Mouse (Mus musculus) gastrocnemius, adult 2 months (tissue): ENCODE data around the gene Mafg. TPM values are rescaled to one million over a fixed set of nuclear protein-coding genes. Genes with fewer than 3 reads are reported as not detected.

ENCODE experiments used
- DNase-seq: peaks from one replicate; pipeline ENCODE4 v3.0.0; 2022
- H3K27ac ChIP-seq: fragments of 200-600 bp; 2 replicates; pipeline ENCODE4 v1.8.1; 2022; ENCODE audit warnings: mild to moderate bottlenecking
- H3K4me3 ChIP-seq: fragments of 200-600 bp; 2 replicates; pipeline ENCODE4 v1.8.1; 2022; ENCODE audit warnings: mild to moderate bottlenecking, moderate library complexity
- CTCF ChIP-seq: fragments of 200-600 bp; IDR thresholded peaks from 2 replicates; pipeline ENCODE4 v1.8.1; 2022; ENCODE audit warnings: antibody characterized with exemption, mild to moderate bottlenecking, moderate library complexity
- intact Hi-C: fragments of 180-260 bp; cut with DNase I; formaldehyde crosslinking; loops from one replicate; pipeline ENCODE4 v1.15.1; 2025
- total RNA-seq, 2 experiments: library from RNA; stranded (reverse); gene quantifications; 2 replicates each; pipeline ENCODE4 v1.2.3; 2021

Mafg gene
- total RNA-seq, 2 experiments from 2014 or later, result 53.1 to 68.2 TPM

DNA sequence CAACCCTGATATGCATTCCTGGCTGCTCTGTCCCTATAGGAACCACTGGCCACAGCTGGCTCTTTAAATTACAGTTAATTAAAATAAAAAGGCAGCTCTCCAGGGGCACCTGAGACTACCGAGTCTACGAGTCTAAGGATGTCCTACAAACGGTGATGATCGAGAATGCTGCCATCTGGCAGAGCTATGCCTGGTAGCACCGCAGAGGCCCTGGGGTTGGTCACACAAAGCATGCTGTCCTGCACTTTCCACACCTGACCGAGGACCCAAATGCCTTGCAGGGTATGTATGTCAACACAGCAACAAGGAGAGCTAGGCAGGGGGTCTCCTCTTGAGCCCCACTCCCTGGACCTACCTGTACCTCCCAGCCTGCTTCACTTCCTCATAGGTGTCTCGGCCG is 19.4 kb downstream of the Mafg start:
- H3K4me3 ChIP-seq, result no peak overlapping the region
- intact Hi-C loops, result loop anchor here (2.0 to 5.0 kb wide), 2 partner anchors 37 to 99 kb away; no protein-coding TSS in a partner anchor
- no peak for DNase-seq
- no peak for TF ChIP-seq CTCF
- 0 out of 2 replicates have a peak overlapping the region, but pooled peaks have one; percentile 38 for H3K27ac ChIP-seq

DNA sequence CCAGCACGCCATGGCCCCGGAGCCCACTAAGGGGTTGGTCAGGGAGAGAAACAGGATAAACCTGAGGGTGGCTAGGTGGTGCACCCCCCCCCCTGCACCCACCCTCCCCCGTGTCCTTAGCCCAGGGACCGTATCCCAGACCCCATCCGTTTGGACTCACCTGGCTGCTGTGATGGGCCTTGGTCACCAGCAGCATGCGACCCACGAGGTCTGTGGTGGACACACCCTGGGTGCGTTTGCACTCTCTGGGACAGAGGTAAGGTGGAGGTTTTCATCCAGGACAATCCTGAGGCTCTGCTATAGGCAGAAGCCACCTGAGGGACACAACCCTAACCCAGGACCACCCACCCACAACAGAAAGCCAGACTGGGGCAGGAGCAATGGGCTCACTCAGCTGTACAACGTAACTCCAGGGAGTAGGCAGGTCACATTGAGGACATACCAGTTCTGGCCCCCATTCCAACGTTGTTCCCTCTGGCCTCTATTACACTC is 19.9 kb downstream of the Mafg start:
- TF ChIP-seq CTCF, result no peak
- DNase-seq, result no peak
- Histone ChIP-seq H3K27ac (no peak overlapping the region), H3K4me3 (no peak overlapping the region)
- intact Hi-C loops, result loop anchor here (2.0 to 5.0 kb wide), 2 partner anchors 36 to 99 kb away; no protein-coding TSS in a partner anchor

DNA sequence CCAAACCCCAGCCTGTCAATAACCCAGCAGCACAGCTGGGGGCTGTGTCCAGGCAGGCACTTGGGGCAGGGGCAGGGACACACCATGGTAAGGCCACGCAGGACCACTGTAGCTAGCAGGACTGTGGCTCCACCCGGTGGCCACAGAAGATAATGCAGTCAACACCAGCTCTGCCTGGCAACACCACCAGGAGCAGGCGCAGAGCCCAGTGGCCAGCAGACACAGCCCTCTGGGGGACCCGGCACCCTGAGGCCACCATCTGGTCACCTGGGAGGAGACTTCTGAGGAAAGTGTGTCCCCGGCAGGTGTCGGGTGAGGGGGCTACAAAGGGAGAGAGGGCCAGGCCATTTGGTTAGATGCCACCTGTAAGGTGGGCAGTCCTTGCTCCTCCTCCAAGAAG is 20.6 kb downstream of the Mafg start:
- peak; percentile 92 for TF ChIP-seq CTCF
- DNase-seq, result peak; percentile 88
- Histone ChIP-seq H3K27ac (no peak overlapping the region), H3K4me3 (no peak overlapping the region)
- intact Hi-C loops, result loop anchor here (1.0 to 5.0 kb wide), 3 partner anchors 35 to 123 kb away; no protein-coding TSS in a partner anchor

DNA sequence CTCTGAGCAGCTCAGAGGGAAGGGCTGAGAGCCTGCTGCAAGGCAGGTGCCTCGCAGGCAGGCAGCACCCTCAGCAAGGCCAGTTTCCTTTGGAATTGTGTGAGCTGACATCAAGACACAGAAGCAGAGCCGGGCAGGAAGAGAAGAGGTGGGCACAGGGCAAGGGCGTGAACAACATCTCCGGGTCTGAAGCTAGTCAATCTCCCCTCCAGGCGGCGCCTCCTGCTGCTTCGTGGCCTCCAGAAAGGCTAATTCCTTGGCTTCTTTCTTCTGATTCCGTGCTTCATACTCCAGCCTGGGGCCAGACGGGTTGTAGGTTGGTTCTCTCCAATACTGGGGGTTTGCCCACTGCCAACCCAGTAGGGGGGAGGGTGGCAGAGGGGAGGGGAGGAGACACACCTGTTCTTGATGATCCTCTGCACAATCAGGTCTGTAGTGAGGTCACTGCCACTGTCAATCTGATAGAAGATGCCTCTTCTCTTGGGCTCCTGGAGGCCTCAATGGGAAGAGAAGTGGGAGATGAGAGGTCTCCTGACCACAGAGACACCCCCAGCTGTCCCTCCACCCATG is 22.8 kb downstream of the Mafg start:
- no peak for TF ChIP-seq CTCF
- intact Hi-C loops, result loop anchor here (5.0 kb wide), 1 partner anchor 33 kb away; no protein-coding TSS in a partner anchor

DNA sequence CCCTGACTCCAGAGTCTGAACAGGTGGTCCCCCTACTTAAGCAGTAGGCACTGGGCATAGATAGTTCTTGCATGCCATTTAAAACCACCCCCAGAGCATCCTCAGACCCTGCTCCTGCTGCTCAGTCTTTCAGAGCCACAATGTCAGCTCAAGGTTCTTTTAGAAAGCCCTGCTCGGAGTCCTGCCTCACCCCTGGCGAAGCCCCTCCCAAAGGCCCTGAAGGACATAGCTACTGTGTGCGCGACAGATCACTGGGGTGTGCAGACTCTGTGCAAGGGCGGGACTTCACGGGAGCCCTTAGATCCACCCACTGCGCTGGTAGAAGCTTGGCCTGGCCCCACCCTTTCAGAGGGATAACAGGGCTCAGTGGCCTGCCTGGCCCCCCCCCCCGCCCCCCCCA is 24.1 kb downstream of the Mafg start:
- DNase-seq, result no peak
- intact Hi-C loops, result no loop called here
- TF ChIP-seq CTCF, result no peak
- H3K27ac ChIP-seq, result no peak overlapping the region
- no peak overlapping the region for H3K4me3 ChIP-seq

More for the DNA sequence above, 22.8 kb downstream of the Mafg start:
- DNase-seq, result no peak
- Histone ChIP-seq H3K27ac (no peak overlapping the region), H3K4me3 (no peak overlapping the region)

DNA sequence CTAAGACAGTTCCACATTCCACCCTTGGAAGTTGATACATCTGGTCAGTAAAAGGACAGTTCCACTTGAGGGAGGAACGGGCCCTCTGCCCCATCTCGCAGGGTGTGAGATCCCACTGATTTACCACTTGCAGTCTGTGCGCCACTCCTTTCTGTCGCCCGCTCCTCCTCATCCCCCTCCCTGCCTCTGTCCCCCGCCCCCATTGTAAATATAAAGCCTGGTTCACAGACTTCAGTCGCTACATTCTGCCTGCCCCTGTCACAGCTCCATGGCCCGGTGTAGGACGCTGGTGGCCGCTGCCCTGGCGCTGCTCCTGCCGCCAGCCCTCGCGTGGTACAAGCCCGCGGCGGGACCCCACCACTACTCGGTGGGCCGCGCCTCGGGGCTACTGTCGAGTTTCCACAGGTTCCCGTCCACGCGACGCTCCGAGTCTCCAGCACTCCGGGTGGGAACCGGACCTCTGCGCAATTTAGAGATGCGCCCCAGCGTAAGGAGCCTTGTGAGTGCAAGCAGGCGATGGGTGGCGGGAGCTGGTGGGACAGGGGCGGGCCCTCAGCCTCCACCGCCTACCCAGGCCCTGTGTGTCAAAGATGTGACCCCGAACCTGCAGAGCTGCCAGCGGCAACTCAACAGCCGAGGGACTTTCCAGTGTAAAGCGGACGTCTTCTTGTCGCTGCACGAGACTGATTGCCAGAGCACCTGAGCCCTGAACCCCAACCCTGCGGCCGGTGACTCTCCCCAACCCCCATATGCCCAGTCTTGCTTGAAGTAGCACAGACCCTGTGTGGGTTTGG is 25.0 kb downstream of the Mafg start, which contains the start of gene Npb:
Gene Npb (plus strand): TSS at position 237 of the 794 bp plus-strand sequence.
- Histone ChIP-seq H3K4me3 (no peak within 1 kb of the TSS), H3K27ac (no peak within 1 kb of the TSS)
- intact Hi-C loops, result no loop called here
- TF ChIP-seq CTCF, result no peak
- DNase-seq, result no peak

DNA sequence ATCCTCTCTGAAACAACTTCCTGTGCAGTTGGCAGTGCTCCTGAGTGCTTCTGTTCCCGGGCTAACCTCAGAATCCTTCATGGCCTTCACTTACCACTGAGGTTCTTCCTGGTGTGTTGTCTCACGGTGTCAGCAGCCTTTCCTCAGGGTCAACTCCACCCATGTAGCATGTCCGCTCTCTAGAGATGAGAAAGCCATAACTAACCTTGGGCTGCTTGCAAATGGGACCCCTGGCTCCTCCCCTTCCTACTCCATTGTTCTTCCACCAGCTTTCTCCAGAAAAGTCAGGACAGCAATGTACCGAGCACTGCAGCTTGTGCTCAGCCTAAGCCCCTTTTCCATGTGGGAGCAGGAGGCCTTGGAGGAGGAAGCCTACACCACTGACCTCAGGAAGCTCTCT is 26.6 kb downstream of the Mafg start:
- TF ChIP-seq CTCF, result no peak
- no peak for DNase-seq
- no peak overlapping the region for H3K27ac ChIP-seq
- intact Hi-C loops, result no loop called here
- H3K4me3 ChIP-seq, result no peak overlapping the region

DNA sequence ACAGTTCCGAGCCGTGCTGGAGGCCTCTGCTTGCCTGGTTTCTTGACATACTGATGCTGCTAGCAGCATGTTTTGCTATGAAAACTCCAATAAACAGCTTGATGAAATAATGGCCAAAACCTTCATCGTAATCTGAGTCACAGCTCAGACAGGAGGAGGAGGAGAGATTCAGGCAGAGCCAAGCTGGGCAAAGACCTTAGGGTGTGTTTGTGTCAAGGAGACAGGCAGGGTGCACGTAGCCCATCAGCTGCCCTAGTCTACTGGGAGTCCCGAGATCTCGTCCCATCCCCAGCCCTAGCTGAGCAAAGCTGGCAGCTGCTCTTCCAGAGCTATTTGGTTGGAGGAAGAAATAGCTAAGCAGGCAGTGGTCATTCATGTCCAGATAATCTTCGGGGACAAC is 27.7 kb downstream of the Mafg start:
- no peak overlapping the region for H3K4me3 ChIP-seq
- no peak for TF ChIP-seq CTCF
- no peak for DNase-seq
- intact Hi-C loops, result no loop called here
- H3K27ac ChIP-seq, result no peak overlapping the region

DNA sequence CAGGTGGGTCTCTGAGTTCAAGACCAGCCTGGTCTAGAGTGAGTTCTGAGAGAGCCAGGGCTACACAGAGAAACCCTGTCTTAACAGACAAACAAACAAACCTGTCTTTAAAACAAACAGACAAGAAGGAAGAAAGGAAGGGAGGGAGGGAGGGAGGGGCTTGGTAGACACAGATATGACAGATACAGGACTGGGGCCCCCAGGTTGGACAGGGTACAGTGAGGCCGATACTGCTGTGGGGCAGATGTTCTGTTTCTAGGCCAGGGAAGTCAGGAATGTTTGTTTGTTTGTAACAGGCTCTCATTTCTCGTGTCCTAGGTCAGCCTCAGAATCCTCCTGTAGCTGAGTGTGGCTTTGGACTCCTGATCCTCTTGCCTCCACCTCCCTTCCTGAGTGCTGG is 29.9 kb downstream of the Mafg start:
- Histone ChIP-seq H3K4me3 (no peak overlapping the region), H3K27ac (no peak overlapping the region)
- intact Hi-C loops, result no loop called here
- DNase-seq, result no peak
- TF ChIP-seq CTCF, result no peak

DNA sequence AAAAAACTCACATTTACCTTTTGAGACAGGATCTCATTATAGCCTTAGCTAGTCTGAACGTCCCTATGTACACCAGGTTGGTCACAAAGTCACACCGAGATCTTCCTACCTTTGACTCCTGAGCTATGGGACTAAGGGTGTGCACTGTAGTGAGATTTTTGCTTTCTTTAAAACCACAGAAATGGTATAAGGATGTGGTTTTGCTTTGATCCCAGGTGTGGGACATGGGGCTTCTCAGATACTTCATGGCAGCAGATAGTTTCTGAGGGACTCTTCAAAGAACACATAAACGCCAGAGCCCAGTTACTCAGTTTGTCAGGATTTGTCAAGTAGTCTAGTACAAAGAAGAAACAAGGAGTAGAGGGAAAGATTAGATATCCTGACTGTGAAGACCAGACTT is 32.7 kb downstream of the Mafg start:
- H3K27ac ChIP-seq, result no peak overlapping the region
- DNase-seq, result no peak
- intact Hi-C loops, result no loop called here
- no peak overlapping the region for H3K4me3 ChIP-seq
- no peak for TF ChIP-seq CTCF

DNA sequence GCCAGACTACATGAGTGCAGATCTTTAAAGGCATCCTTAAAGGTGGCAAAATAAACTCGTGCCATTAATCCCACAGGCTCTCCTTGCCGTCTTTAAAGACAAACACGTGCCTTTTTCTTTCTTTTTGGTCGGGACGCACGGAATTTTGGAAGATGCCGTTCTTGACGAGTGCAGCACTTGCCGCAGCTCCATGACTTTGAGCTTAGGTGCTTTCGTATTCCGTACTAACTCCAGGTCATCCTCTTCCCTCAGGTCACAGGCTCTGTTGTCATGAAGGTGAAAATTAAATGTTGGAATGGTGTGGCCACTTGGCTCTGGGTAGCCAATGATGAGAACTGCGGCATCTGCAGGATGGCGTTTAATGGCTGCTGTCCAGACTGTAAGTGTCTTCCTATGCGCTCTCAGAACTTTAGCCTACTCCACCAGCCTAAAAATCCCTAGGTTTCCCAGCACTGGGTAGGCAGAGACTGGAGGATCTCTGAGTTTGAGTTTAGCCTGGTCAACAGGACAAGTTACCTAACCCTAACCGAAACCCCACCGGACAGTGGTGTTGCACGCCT is 34.3 kb downstream of the Mafg start:
- Histone ChIP-seq H3K27ac (peak overlapping the region; percentile 86), H3K4me3 (peak overlapping the region; percentile 94)
- DNase-seq, result no peak
- TF ChIP-seq CTCF, result no peak
- intact Hi-C loops, result no loop called here

DNA sequence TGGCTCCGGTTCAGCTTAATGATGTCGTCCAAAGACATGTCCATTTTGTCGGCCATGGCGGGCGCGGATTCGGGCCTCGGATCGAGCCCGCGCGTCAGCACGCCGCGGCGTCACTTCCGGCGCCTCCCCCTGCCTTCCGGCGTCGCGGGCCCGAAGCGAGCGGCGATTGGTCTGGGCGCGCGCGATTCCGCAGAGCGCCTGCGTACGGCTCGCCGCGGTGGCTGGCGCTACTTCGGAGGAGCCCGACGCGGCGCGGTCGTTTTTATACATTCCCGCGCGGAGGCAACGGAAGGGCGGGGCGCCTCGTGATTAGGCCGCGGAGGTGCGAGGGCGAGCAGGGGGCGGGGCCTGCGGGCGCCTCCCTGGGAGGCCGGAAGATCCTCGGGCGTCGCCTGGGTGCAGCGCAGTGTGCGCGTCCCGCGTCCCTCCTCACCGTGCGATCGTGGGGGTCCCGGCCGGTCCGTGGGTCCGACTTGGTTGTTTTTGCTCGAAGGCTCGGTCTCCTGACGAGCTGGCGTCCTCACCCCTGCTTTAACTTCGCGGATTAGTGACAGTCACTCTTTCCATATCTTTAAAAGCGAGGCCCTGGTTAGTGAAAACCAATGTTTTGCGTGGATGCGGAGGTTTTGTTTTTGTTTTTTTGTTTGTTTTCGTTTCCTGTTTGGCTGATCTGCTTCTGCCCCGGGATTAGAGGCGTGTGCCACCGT is 35.0 kb downstream of the Mafg start, which contains the start of the genes Alyref and Anapc11:
Gene Alyref (minus strand): TSS at position 83 of the 707 bp plus-strand sequence.
Gene Anapc11 (plus strand): TSS at position 139 of the 707 bp plus-strand sequence.
- TF ChIP-seq CTCF, result no peak; the same call in 1 of the 2 replicates
- Histone ChIP-seq H3K27ac (peak within 1 kb of the TSS; percentile 86), H3K4me3 (peak within 1 kb of the TSS; percentile 94)
- peak; percentile 98 for DNase-seq
- intact Hi-C loops, result no loop called here
